Mouse (Mus musculus): ENCODE data around the gene Orc4.
"Not testable (repeated sequence)": the region's sequence is repeated elsewhere in the genome, so short reads cannot be mapped to it uniquely, and the experiment has no call there.

Gene Orc4

DNA sequence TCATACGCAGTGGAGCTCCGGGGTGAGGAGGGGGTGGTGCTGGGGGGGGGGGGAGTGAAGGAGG is at the start of gene Orc4:
TSS of gene Orc4 (minus strand) at position 26 of the 64 bp plus-strand sequence.
- DNase-seq, result no peak

DNA sequence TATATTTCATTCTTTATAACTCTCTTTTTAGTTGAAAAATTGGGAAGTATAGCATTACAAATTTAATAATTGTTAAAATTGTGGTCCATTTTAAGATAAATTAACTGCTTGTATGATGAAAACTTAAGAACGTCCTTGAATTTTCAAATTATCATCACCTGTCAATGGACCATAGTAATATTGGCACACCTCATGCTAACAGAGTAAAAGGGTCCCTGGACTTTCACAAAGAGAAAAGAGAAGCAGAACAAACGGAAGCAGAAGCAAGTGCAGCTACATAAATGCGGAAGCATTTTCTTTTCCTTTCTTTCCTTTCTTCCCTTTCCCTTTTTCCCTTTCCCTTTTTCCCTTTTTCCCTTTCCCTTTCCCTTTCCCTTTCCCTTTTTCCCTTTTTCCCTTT is 40.2 kb upstream of the Orc4 start:
- DNase-seq, result no peak

DNA sequence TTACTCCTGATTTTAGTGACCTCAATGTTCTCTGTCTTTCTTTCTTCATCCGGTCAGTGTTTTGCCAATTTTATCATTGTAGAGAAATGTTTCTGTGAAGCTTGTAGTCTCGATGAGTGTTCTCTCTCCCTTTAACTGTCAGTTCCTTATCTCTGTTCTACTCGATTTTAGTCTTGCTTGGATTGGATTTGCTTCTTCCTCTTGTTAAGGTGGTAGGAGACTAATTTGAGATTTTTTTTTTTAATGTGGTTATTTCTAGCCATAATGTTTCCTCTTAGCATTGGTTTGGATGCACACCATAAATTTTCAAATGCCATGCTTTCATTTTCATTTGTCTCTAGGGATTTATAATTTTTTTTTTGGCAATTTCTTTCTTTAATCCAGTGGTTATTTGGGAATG is 28.8 kb upstream of the Orc4 start:
- DNase-seq, result no peak

DNA sequence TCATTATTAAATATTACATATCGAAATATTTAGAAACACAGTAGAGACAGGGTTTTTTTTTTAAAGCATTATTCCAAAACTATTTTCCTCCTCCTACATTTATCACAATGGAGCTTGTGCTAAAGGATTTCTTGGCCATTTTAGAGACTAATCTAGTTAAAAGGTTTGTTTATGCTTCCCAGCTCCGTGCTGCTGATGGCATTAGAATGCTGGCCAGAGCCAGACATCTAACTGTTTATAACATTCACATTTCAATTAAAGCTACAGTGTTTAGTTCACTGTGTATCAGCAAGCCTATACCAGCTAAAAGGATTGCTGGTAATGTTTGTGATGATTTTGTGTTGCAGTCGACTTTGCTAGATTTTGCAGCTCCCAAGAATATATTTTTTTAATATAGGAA is 6.5 kb upstream of the Orc4 start:
- DNase-seq, result no peak

DNA sequence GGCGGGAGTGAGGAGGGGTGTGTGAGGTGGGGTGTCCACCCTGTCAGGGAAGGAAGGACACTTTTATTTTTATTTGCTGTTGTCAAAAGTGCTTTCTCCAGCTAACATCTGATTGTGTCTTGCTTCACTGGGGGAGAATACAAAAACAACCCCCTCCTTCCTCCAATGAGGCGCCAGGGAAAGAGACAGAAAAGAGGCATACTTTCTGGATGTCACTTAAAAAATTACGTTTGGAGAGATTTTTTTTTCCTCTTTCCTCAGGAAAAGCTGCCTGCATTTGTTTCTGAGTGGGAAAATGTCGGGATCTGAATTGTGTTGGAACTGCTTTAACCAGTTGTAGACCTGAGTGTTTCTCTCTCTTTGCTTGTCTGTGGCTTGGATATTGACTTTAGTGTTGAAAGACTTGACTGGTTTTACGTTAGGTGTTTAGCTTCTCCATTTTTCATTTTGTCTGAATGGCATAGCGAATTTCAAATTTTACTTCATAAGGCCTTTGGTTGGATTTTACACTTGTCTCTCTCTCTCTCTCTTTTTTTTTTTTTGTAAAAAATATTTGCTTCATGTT is 321 bp upstream of the Orc4 start:
- no peak for DNase-seq

DNA sequence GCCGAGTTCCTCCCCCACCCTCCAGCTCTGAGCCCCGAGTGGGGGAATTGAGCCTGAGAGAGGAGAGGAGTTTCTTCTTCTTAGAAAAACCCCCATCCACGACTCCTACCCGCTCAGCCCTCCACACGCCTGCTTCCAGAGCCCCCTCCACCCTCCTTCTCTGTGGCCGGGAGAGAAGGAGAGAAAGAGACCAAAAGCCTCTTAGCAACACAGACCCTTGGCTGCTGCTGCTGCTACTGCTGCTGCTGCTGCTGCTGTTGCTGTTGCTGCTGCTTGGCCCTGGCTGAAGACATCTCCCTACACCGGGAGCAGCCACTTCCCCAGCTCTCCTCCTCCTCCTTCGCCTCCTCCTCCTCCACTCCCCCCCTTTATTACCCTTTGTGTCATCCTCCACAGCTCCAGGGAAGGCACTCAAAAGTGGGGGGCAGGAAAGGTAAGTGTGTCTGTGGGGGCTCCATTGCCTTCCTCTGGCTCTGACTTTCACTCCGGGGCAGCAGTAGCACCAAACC is 280 bp downstream of the Orc4 start:
- peak; percentile 38 to 40 for DNase-seq

DNA sequence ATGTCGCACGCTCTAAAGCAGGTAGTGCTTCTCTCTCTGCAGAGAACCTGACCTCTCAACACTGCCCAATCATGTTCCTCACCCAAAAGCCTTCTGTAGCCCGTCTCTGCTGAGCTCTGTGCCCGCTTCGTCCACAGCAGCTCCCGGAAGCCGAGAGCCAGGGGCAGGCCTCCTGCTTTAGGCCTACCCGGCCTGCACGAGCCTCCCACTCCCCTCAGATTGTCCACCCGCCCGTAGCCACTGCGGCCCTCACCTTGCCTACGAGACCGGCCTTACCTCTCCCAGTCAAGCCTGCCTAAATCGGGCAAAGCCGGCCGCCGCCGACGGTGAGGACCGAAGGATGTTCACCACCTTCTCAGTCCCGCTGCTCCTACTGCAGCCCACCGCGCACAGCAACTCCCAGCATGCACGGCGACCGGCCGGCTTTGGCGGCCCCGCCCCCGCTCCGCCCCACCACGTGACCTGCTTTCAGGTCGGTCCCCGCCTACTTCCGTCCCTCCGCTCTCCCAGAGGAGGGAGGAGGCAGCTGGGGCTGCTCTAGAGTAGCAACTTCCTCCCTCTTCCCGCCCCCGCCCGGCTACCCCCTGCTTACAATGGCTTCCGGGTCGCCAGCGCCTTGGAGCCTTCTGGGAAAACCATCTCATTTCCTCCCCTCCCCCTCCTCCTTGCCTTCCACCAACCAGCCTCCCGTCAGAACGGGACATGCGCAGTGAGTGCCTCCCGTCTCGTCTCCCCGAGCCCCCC is 1.1 kb downstream of the Orc4 start, which contains the start of gene Mbd5:
TSS of gene Mbd5 (plus strand) at position 668 of the 744 bp plus-strand sequence.
- peak; percentile 95 to 99 for DNase-seq

DNA sequence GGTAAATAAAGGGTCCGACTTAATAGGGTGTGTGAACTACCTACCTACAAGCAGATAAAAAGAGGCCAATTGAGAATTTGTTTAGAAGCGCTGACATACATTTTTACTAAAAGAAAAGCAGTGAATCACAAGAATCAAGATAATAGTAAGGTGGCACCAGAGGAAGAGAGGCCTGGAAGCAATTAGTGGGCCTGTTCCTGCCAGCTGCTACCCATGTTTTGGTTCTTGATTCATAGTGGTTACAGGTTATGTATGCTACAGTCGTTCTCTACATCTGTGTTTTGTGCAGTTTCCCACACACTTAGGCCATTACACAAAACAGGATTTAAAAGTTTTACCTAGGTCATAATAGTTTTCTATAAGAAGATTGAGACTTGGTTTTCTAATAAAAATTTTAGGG is 2.3 kb downstream of the Orc4 start:
- no peak for DNase-seq

DNA sequence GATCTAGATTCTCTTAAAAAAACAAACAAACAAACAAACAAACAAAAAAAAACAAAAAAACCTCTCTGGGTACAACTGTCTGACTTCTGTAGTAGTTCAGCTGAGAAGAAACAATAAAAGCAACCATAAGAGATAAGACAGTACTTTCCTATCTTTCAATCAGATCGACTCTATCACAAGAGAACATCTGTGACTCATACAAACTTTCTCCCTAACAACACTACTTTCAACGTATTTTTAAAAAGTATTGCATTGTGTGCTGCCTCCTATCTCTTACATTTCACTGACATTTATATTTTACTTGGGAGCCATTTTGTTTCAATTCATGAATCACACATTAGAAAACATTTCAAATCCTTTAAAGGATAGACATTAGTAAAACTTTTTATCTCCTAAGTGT is 15.0 kb downstream of the Orc4 start:
- no peak for DNase-seq

DNA sequence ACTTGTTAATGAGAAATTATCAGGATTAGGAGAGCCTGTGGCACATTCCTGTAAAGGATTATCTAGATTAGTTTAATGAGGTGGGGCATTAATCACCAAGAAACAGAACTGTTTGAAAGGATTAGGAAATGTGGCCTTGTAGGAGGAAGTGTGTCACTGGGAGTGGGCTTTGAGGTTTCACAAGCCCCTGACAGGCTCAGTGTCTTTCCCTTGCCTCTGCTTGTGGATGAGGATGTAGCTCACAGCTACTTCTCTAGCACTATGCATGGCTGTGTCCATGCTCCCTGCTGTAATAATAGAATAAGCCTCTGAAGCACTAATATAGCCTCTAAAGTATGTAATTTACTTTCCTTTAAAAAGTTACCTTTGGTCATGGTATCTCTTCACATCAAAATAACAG is 34.2 kb downstream of the Orc4 start:
- no peak for DNase-seq

DNA sequence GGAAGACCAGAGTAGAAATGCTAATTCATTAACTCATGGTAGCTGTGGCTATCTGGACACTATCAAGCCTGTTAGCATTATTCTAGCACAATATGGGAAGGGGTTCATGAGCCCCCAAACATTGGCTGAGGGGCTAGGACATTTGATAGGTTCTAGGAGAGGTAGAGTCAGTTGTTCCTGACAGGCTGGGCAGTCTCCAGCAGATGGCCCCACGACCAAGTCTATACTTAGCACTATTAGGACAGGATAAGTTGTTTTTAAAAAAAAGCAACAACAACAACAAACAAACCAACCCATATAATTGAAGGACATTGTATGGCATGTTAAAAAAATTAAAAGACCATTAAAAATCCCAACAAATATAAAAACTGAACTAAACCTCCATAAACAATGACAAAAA is 35.9 kb downstream of the Orc4 start:
- DNase-seq, result no peak

DNA sequence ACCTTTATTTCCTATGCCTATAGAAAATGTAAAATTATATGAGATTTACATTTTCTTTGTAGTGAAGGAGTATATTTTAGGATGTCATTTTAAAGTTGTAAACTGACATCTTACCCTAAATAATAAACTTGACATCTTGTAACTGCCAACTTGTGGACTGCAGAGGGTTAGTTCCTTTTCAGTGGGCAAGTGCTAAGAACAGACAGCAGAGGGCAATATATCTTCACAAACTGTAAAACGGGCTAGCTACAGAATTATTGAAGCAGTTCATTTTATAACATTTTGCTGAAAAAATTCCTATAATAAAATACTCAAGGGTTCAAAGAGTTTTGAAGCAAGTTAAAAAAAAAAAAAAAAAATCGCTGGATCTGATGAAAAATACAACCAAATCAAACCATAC is 41.2 kb downstream of the Orc4 start:
- no peak for DNase-seq

DNA sequence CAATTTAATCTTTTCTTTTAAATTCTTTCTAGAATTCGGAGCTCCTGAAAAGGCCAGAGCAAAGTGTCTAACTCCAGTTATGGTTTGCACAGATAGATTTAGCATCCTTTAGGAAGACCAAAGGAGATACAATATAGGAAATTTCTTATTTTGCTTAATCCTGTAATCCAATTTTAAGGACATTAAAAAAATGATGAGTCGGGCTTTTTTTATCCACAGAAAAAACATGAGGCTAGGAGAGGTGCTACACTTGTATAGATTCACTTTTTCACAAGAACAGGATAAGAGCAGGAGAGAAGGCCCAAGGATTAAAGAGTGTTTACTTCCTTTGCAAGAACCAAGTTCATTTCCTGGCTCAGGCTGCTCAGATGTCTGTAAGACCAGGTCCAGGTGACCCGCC is 54.9 kb downstream of the Orc4 start:
- DNase-seq, result no peak

DNA sequence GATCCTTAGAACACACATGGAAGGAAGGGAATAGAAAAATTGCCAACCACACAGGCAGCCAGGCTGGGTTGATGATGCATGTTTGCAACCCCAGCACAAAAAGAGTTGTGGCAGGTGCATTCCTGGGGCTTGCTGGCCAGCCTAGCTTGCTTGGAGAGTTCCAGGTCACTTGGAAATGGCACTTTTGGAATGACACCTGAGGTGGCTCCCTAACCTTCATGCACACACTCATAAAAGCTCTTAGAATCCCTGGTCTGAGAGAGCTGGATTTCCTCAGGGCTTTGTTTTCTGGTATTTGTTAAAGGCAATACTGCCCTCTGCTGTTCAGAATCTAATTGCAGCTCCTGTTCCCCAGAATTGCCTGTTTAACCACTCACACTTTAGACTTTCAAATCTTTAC is 64.1 kb downstream of the Orc4 start:
- DNase-seq, result peak; percentile 35 to 69

DNA sequence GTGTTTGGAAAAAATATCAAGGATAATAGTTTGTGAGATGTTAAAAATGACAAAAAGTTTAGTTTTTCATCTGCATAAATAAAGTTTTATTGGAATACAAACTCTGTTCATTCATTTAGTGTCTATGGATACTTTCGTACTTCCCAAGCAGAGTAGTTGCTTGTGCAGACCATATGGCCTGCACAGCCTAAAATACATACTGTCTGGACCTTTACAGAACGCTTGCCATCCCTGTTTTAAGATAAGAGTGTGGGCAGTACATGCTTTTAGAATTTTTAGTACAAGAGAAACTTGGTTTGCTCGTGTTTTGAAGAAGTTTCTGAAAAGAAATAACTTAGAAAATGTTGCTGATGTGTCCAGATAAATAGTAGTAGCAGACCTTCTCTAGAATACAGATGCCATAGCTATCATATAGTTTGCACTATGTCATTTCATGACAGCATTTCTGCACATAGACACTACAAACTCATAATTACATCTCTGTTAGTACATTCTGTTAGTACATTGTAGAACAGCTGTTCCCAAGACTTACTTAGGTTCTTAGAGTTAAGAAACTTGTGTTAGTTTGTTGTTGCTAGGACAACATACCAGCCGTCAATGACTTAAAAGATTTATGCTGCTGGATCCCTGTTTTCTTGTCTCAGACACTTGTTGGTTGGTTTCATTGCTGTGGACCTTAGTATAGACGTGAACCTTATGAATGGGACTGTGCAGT is 81.7 kb downstream of the Orc4 start:
- no peak for DNase-seq

DNA sequence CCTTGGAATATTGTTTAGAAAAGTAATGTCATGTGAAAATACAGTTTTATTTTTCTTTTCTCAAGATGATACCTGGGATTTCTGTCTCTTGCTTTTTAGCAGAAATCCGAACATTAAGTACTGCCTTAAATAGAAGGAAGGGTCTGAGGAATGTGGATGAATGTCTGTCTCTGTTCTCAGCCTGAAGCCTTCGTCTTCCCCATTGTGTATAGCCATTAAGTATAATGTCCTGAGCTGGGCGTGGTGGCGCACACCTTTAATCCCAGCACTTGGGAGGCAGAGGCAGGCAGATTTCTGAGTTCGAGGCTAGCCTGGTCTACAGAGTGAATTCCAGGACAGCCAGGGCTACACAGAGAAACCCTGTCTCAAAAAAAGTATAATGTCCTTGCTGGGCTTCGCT is 84.5 kb downstream of the Orc4 start:
- DNase-seq, result not testable (repeated sequence)

Data from cerebellum, postnatal 36 days (tissue).